Mouse (Mus musculus): ENCODE results near the gene Prkce.

The Prkce gene

GRCm38 (mm10) chr17:86167320-86168230, at the start of gene Prkce:
Prkce (plus strand) TSS chr17:86167785.
- peak; percentile 96 for DNase-seq (ENCODE audit: low read depth)

GRCm38 (mm10) chr17:86123146-86123545, 44.4 kb upstream of the Prkce start:
- DNase-seq (ENCODE audit: low read depth): no peak

- DNase-seq (ENCODE audit: low read depth): peak; percentile 30
Measured at GRCm38 (mm10) chr17:86125908-86126307, 41.7 kb upstream of the Prkce start.

GRCm38 (mm10) chr17:86128198-86128597, 39.4 kb upstream of the Prkce start:
- no peak for DNase-seq (ENCODE audit: low read depth)

GRCm38 (mm10) chr17:86132534-86132933, 35.1 kb upstream of the Prkce start:
- DNase-seq (ENCODE audit: low read depth): peak; percentile 38

GRCm38 (mm10) chr17:86134461-86134860, 33.1 kb upstream of the Prkce start:
- DNase-seq (ENCODE audit: low read depth): no peak

GRCm38 (mm10) chr17:86135835-86136234, 31.8 kb upstream of the Prkce start:
- peak; percentile 42 for DNase-seq (ENCODE audit: low read depth)

GRCm38 (mm10) chr17:86144537-86145078, 23.0 kb upstream of the Prkce start:
- peak; percentile 34 for DNase-seq (ENCODE audit: low read depth)

- DNase-seq (ENCODE audit: low read depth): peak; percentile 97
Measured at GRCm38 (mm10) chr17:86145079-86145951, 22.3 kb upstream of the Prkce start, which contains the start of gene Srbd1. Srbd1 (minus strand) TSS chr17:86145175.

GRCm38 (mm10) chr17:86149726-86150125, 17.9 kb upstream of the Prkce start:
- DNase-seq (ENCODE audit: low read depth): no peak

- peak; percentile 97 for DNase-seq (ENCODE audit: low read depth)
Measured at GRCm38 (mm10) chr17:86150867-86151348, 16.7 kb upstream of the Prkce start.

GRCm38 (mm10) chr17:86156999-86157398, 10.6 kb upstream of the Prkce start:
- no peak for DNase-seq (ENCODE audit: low read depth)

GRCm38 (mm10) chr17:86162672-86163071, 4.9 kb upstream of the Prkce start:
- no peak for DNase-seq (ENCODE audit: low read depth)

- DNase-seq (ENCODE audit: low read depth): peak; percentile 44
Measured at GRCm38 (mm10) chr17:86164416-86164815, 3.2 kb upstream of the Prkce start.

GRCm38 (mm10) chr17:86166051-86166566, 1.5 kb upstream of the Prkce start:
- DNase-seq (ENCODE audit: low read depth): no peak

- peak; percentile 90 for DNase-seq (ENCODE audit: low read depth)
Measured at GRCm38 (mm10) chr17:86166567-86167319, 842 bp upstream of the Prkce start.

- DNase-seq (ENCODE audit: low read depth): peak; percentile 36
Measured at GRCm38 (mm10) chr17:86168231-86168981, 821 bp downstream of the Prkce start.

- DNase-seq (ENCODE audit: low read depth): no peak
Measured at GRCm38 (mm10) chr17:86169092-86169491, 1.5 kb downstream of the Prkce start.

- no peak for DNase-seq (ENCODE audit: low read depth)
Measured at GRCm38 (mm10) chr17:86170164-86170958, 2.8 kb downstream of the Prkce start.

GRCm38 (mm10) chr17:86175516-86175915, 7.9 kb downstream of the Prkce start:
- no peak for DNase-seq (ENCODE audit: low read depth)

Measured in NIH3T3 (cell line).